Mouse (Mus musculus) limb, embryonic 15.5 days (tissue): ENCODE results near the gene Zbtb20. TPM values are rescaled to one million over a fixed set of nuclear protein-coding genes. Genes with fewer than 3 reads are reported as not detected.
"Not testable (repeated sequence)": the region's sequence is repeated elsewhere in the genome, so short reads cannot be mapped to it uniquely, and the experiment has no call there.

ENCODE experiments used
- ATAC-seq: fragments of 200-750 bp; cut with Nextera tagmentation; 2 replicates; pipeline ENCODE4 v1.8.0; 2017; ENCODE audit warnings: low read depth, moderate TSS enrichment; ENCODE audit not compliant: insufficient number of reproducible peaks, low FRiP score, low TSS enrichment
- H3K27ac ChIP-seq: fragments of 300-500 bp; sonication (generic); 2 replicates; pipeline ENCODE4 v1.5.1; 2015; ENCODE audit warnings: moderate library complexity, mild to moderate bottlenecking, inconsistent platforms
- H3K27me3 ChIP-seq: fragments of 300-500 bp; sonication (generic); 2 replicates; pipeline ENCODE4 v1.6.1; 2015; ENCODE audit warnings: inconsistent platforms
- H3K36me3 ChIP-seq: fragments of 300-500 bp; sonication (generic); 2 replicates; pipeline ENCODE4 v1.6.1; 2015; ENCODE audit warnings: inconsistent platforms
- H3K4me1 ChIP-seq: fragments of 300-500 bp; sonication (generic); 2 replicates; pipeline ENCODE4 v1.6.1; 2015; ENCODE audit warnings: inconsistent platforms
- H3K4me2 ChIP-seq: fragments of 300-500 bp; sonication (generic); 2 replicates; pipeline ENCODE4 v1.6.1; 2015; ENCODE audit warnings: mild to moderate bottlenecking, inconsistent platforms
- H3K4me3 ChIP-seq: fragments of 300-500 bp; sonication (generic); 2 replicates; pipeline ENCODE4 v1.5.1; 2015; ENCODE audit warnings: mild to moderate bottlenecking, inconsistent platforms
- H3K9ac ChIP-seq: fragments of 300-500 bp; sonication (generic); 2 replicates; pipeline ENCODE4 v1.6.1; 2015; ENCODE audit warnings: inconsistent platforms
- H3K9me3 ChIP-seq: fragments of 300-500 bp; sonication (generic); 2 replicates; pipeline ENCODE4 v1.6.1; 2016; ENCODE audit warnings: inconsistent platforms
- WGBS: fragments of 180-500 bp; shearing (Covaris S2); methylation state at CpG from one replicate; pipeline ENCODE4 v1.1.7; 2015; 5-methylcytosine and 5-hydroxymethylcytosine counted together
- polyA plus RNA-seq: library from polyadenylated mRNA; unstranded; fragments of >200 nt; fragmentation: Nextera tagmentation; extraction: Ambion mirVana; gene quantifications from 2 replicates; pipeline ENCODE4 v1.2.1, GENCODE M21; 2015

The Zbtb20 gene
- polyA plus RNA-seq, 1 experiment from 2014 or later, result 22.4 TPM

DNA sequence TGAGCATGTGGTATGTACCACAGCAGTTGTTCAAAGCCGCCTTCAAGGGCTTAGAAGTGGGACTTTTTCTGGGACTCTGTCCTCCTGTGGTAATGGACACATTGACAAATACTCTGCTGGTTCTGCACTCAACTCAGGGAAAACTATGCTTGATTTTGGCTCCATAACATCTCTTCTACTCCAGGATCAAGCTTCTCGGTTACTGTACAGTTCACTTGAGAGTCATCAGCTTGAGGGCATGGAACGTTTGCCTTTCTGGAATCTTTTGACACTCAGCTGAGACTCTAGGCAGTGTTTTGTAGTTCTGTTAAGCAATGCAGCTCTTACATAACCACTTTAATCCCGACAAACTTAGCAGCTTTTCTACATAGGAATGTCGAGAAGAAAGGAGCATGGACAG, 36.1 kb downstream of the Zbtb20 start:
- Histone ChIP-seq H3K36me3 (no peaks in the 10 kb centered on the region), H3K9ac (no peak overlapping the region), H3K4me3 (no peak overlapping the region), H3K27me3 (no peaks in the 10 kb centered on the region), H3K27ac (no peak overlapping the region), H3K4me1 (peaks cover 10% of the 10 kb centered on the region; the same call in 1 of the 2 replicates), H3K9me3 (no peaks in the 10 kb centered on the region), H3K4me2 (no peak overlapping the region)
- WGBS, result 61% methylated on average over 5 of the region's 5 CpGs
- no peak for ATAC-seq

DNA sequence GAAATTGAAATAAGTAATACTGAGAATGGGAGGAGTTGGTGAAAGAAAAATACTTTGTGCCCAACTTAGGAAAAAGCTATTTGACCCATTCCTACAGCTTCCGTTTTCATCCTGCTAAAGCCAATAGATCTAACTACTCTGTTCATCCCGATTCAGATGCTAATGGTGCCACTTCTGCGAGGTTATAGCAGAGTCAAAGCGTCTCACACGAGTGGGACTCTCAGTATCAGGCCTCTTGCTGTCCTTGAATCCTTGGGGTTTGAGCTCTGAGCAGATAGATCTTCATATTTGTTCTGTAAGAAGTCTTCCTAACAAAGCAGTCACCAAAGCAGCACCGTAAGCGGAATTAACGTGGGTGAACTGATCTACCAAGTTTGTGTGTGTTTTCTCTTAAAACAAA, 37.6 kb downstream of the Zbtb20 start:
- Histone ChIP-seq H3K9me3 (no peaks in the 10 kb centered on the region), H3K27ac (no peak overlapping the region), H3K4me2 (no peak overlapping the region), H3K27me3 (no peaks in the 10 kb centered on the region), H3K4me3 (no peak overlapping the region), H3K36me3 (no peaks in the 10 kb centered on the region), H3K9ac (no peak overlapping the region), H3K4me1 (peaks cover 10% of the 10 kb centered on the region; the same call in 1 of the 2 replicates)
- 72% methylated on average over 8 of the region's 8 CpGs for WGBS
- no peak for ATAC-seq

- no peaks in the 10 kb centered on the region for H3K9me3 ChIP-seq
- H3K36me3 ChIP-seq, result no peaks in the 10 kb centered on the region
- no peaks in the 10 kb centered on the region for H3K27me3 ChIP-seq
- ATAC-seq, result no peak
- H3K4me1 ChIP-seq, result peaks cover 10% of the 10 kb centered on the region; the same call in 1 of the 2 replicates
- H3K9ac ChIP-seq, result no peak overlapping the region
- WGBS, result 40% methylated on average over 8 of the region's 8 CpGs
- H3K27ac ChIP-seq, result no peak overlapping the region
- no peak overlapping the region for H3K4me3 ChIP-seq
- H3K4me2 ChIP-seq, result no peak overlapping the region
Measured at GRCm38 (mm10) chr16:42914457-42915085, 38.9 kb downstream of the Zbtb20 start.

GRCm38 (mm10) chr16:42919992-42920760, 44.5 kb downstream of the Zbtb20 start:
- no peak overlapping the region for H3K9ac ChIP-seq
- no peaks in the 10 kb centered on the region for H3K27me3 ChIP-seq
- WGBS, result 84% methylated on average over 5 of the region's 5 CpGs
- H3K4me1 ChIP-seq, result no peaks in the 10 kb centered on the region
- no peaks in the 10 kb centered on the region for H3K36me3 ChIP-seq
- no peak overlapping the region for H3K4me3 ChIP-seq
- no peaks in the 10 kb centered on the region for H3K9me3 ChIP-seq
- H3K27ac ChIP-seq, result no peak overlapping the region
- no peak for ATAC-seq
- H3K4me2 ChIP-seq, result no peak overlapping the region

- no peaks in the 10 kb centered on the region for H3K4me1 ChIP-seq
- 48% methylated on average over 4 of the region's 4 CpGs for WGBS
- no peaks in the 10 kb centered on the region for H3K27me3 ChIP-seq
- H3K9ac ChIP-seq, result no peak overlapping the region
- no peaks in the 10 kb centered on the region for H3K36me3 ChIP-seq
- ATAC-seq, result no peak
- H3K4me3 ChIP-seq, result no peak overlapping the region
- H3K4me2 ChIP-seq, result no peak overlapping the region
- H3K27ac ChIP-seq, result no peak overlapping the region
- H3K9me3 ChIP-seq, result no peaks in the 10 kb centered on the region
Measured at GRCm38 (mm10) chr16:42921436-42921835, 45.8 kb downstream of the Zbtb20 start.

GRCm38 (mm10) chr16:42938211-42938610, 62.5 kb downstream of the Zbtb20 start:
- no peak for ATAC-seq
- 64% methylated on average over 2 of the region's 2 CpGs for WGBS
- no peaks in the 10 kb centered on the region for H3K36me3 ChIP-seq
- no peak overlapping the region for H3K4me3 ChIP-seq
- H3K27ac ChIP-seq, result no peak overlapping the region
- H3K4me1 ChIP-seq, result no peaks in the 10 kb centered on the region
- H3K9ac ChIP-seq, result no peak overlapping the region
- no peaks in the 10 kb centered on the region for H3K9me3 ChIP-seq
- H3K27me3 ChIP-seq, result no peaks in the 10 kb centered on the region
- no peak overlapping the region for H3K4me2 ChIP-seq

- Histone ChIP-seq H3K4me2 (no peak overlapping the region), H3K27me3 (no peaks in the 10 kb centered on the region), H3K36me3 (no peaks in the 10 kb centered on the region), H3K4me3 (no peak overlapping the region), H3K9me3 (no peaks in the 10 kb centered on the region), H3K9ac (no peak overlapping the region), H3K27ac (no peak overlapping the region), H3K4me1 (no peaks in the 10 kb centered on the region)
- 60% methylated on average over 4 of the region's 4 CpGs for WGBS
- no peak for ATAC-seq
Measured at GRCm38 (mm10) chr16:42947016-42947415, 71.3 kb downstream of the Zbtb20 start.

DNA sequence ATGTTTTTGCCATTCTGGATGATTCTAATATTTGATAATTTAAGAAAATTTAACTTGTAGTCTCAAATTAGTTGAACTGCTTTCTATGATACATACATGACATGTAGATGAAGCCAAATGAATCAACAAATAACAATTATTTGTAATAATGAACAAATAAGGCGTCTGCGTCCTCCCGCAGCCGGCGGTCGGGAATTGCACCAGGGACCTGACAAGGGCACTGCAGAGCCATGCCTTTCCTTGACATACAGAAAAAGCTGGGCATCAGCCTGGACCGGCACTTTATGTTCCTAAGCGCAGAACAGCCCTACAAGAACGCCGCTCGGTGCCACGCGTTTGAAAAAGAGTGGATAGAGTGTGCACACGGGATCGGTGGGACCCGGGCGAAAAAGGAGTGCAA, 79.7 kb downstream of the Zbtb20 start:
- H3K36me3 ChIP-seq, H3K4me2 ChIP-seq, H3K9me3 ChIP-seq, H3K27ac ChIP-seq, H3K9ac ChIP-seq, ATAC-seq, H3K27me3 ChIP-seq, H3K4me1 ChIP-seq, H3K4me3 ChIP-seq: not testable (repeated sequence)
- 94% methylated on average over 17 of the region's 17 CpGs for WGBS

- Histone ChIP-seq H3K4me1 (no peaks in the 10 kb centered on the region), H3K4me2 (no peak overlapping the region), H3K4me3 (no peak overlapping the region), H3K27me3 (no peaks in the 10 kb centered on the region), H3K27ac (no peak overlapping the region), H3K9me3 (no peaks in the 10 kb centered on the region), H3K9ac (no peak overlapping the region), H3K36me3 (no peaks in the 10 kb centered on the region)
- no peak for ATAC-seq
- 86% methylated on average over 2 of the region's 2 CpGs for WGBS
Measured at GRCm38 (mm10) chr16:42972872-42973271, 97.2 kb downstream of the Zbtb20 start.

GRCm38 (mm10) chr16:42998896-42999295, 123.2 kb downstream of the Zbtb20 start:
- WGBS, result 60% methylated on average over 1 of the region's 1 CpGs
- Histone ChIP-seq H3K4me1 (no peaks in the 10 kb centered on the region), H3K4me2 (no peak overlapping the region), H3K27ac (no peak overlapping the region), H3K27me3 (no peaks in the 10 kb centered on the region), H3K9ac (no peak overlapping the region), H3K36me3 (no peaks in the 10 kb centered on the region), H3K9me3 (no peaks in the 10 kb centered on the region), H3K4me3 (no peak overlapping the region)
- ATAC-seq, result no peak

DNA sequence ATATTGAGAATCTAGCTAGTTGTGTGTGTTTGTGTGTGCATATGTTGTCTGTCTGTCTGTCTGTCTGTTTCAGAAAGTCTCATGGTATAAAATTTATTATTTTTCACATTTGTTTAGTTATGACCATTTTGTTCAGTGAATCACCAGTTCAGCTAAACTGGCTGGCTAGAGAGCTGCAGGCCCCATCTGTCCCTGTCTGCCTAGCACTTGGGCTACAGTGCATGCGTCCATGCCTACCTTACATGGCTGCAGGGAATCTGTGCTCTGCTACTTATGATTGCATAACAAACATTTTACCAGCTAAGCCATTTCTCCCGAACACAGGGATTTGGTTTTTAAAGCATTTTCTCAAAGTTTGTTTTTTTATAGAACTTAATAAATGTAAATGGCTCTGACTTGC, 150.7 kb downstream of the Zbtb20 start:
- Histone ChIP-seq H3K4me3 (no peak overlapping the region), H3K4me2 (no peak overlapping the region), H3K27me3 (no peaks in the 10 kb centered on the region), H3K4me1 (no peaks in the 10 kb centered on the region), H3K36me3 (no peaks in the 10 kb centered on the region), H3K9ac (no peak overlapping the region), H3K9me3 (no peaks in the 10 kb centered on the region), H3K27ac (no peak overlapping the region)
- WGBS, result 66% methylated on average over 2 of the region's 2 CpGs
- no peak for ATAC-seq

DNA sequence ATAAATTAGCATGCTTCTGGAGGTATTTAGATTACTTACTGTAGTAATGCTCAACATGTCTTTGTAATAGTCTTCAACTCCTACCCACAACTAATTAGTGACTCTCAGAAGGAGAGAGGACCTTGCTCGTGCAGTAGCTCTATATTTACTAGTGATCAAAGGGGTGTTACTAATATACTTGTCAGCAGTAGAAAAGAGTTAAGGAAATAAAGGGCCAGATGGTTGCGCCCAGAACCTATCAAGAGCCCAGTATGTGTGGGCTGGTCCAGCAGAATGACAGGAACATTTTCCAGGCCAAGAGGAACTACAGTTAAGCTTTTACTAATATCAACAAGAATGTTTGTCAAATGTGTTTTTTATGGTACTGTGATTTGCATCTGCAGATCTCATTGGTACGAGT, 153.6 kb downstream of the Zbtb20 start:
- Histone ChIP-seq H3K9ac (no peak overlapping the region), H3K4me2 (no peak overlapping the region), H3K27ac (no peak overlapping the region), H3K27me3 (no peaks in the 10 kb centered on the region), H3K4me1 (no peaks in the 10 kb centered on the region), H3K9me3 (no peaks in the 10 kb centered on the region), H3K36me3 (no peaks in the 10 kb centered on the region), H3K4me3 (no peak overlapping the region)
- 43% methylated on average over 3 of the region's 3 CpGs for WGBS
- ATAC-seq, result no peak
